Mouse (Mus musculus): ENCODE data around the gene Heatr9. TPM values are rescaled to one million over a fixed set of nuclear protein-coding genes. Genes with fewer than 3 reads are reported as not detected.

Heatr9 gene
- polyA plus RNA-seq, 1 experiment from 2014 or later = not detected

DNA sequence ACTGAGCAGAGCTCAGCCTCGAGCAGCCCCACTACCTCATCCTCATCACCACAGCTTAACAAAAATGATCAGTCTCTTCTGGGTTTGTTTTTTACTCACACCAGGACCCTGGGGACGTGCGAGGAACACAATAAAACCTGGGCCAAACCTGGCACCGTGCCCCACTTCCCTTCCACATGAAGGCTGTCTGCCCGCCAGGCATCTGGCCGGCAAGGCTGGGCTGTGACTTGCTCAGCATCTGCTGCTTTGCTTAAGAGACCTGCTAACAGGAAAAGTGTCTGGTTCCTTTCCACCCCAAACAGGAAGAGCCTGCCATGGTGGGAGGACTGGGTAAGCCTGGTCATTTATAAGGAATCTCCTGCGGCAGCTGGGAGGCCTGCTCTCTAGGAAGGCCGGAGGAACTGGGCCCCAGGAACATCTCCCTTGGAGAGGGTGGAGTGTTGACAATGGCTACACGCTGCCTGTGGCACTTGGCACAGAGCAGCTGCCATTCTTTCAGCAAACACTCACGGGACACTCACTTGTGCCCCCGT, 54.8 kb downstream of the Heatr9 start:
- Histone ChIP-seq H3K27me3 (ENCODE audit: control insufficient read depth, insufficient read depth, low read length) (peaks cover 23% of the 10 kb centered on the region), H3K9ac (ENCODE audit: low read length) (no peak overlapping the region), H3K36me3 (ENCODE audit: control insufficient read depth, insufficient read depth, low read length) (no peaks in the 10 kb centered on the region), H3K4me3 (ENCODE audit: low read depth, low read length) (no peak overlapping the region), H3K27ac (ENCODE audit: low read depth, low read length) (no peak overlapping the region), H3K9me3 (ENCODE audit: control insufficient read depth, low read length) (no peaks in the 10 kb centered on the region), H3K4me2 (ENCODE audit: low read depth) (no peak overlapping the region), H3K4me1 (ENCODE audit: control insufficient read depth, insufficient read depth, low read length) (peaks cover 8% of the 10 kb centered on the region; the same call in 1 of the 2 replicates)
- WGBS = 69% methylated on average over 11 of the region's 11 CpGs
- ATAC-seq (ENCODE audit: insufficient read depth, low FRiP score, low TSS enrichment) (no peak), DNase-seq (ENCODE audit: low spot score) (no peak)

DNA sequence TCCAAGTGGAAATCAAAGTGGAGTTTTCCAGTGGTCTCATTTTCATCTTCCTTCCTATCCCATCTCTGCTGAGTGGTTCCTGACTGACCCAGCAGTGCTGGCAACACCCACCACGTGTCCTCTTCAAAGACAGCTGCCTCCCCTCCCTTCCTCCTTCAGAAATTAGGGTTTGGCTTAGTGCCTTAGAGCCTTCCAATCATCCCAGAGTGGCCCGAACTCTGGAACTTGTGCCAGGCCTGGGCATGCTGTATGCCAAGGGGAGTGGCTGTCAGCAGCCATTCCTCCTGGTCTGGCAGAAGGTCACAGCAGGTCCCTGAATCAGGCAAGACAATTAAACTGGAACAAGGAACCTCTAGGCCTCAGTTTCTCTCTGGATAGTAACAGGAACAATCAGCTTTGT, 56.0 kb downstream of the Heatr9 start:
- Histone ChIP-seq H3K4me3 (ENCODE audit: low read depth, low read length) (no peak overlapping the region), H3K9me3 (ENCODE audit: control insufficient read depth, low read length) (no peaks in the 10 kb centered on the region), H3K9ac (ENCODE audit: low read length) (no peak overlapping the region), H3K4me1 (ENCODE audit: control insufficient read depth, insufficient read depth, low read length) (peaks cover 8% of the 10 kb centered on the region; the same call in 1 of the 2 replicates), H3K27ac (ENCODE audit: low read depth, low read length) (no peak overlapping the region), H3K4me2 (ENCODE audit: low read depth) (no peak overlapping the region), H3K27me3 (ENCODE audit: control insufficient read depth, insufficient read depth, low read length) (peaks cover 30% of the 10 kb centered on the region), H3K36me3 (ENCODE audit: control insufficient read depth, insufficient read depth, low read length) (no peaks in the 10 kb centered on the region)
- DNase-seq (ENCODE audit: low spot score) (no peak), ATAC-seq (ENCODE audit: insufficient read depth, low FRiP score, low TSS enrichment) (no peak)
- 42% methylated on average over 2 of the region's 2 CpGs for WGBS

DNA sequence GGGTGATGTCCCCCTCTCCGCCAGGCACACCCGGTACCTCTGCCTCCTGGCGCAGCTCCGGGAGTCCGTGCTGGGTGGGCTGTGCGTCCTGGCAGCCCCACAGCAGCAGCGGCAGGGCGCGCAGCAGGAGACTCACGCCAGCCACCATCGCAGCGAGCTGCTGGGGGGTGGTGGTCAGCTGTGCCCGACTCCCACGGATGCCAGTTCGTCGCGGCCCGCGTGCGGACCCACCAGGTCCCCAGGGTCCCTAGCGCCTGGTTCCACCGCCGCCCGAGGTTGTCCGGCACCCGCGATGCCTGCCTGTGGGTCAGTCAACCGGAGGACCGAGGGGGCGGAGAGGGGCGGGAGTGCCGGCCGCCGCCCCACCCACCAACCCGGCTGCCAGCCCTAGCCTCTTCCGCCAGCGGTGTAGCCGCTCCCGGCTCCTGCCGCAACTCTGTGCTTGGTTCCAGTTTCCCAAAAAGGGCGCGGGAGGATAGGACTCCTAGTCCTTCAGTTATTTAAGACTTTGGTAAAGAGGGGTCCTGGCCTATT, 59.2 kb downstream of the Heatr9 start, which contains the start of gene Mmp28:
Mmp28 (minus strand) TSS at position 361 of the 534 bp plus-strand sequence.
- ATAC-seq (ENCODE audit: insufficient read depth, low FRiP score, low TSS enrichment) (no peak), DNase-seq (ENCODE audit: low spot score) (peak; percentile 55)
- Histone ChIP-seq H3K36me3 (ENCODE audit: control insufficient read depth, insufficient read depth, low read length) (no peaks in the 10 kb centered on the region), H3K27ac (ENCODE audit: low read depth, low read length) (no peak within 1 kb of the TSS), H3K9me3 (ENCODE audit: control insufficient read depth, low read length) (no peaks in the 10 kb centered on the region), H3K4me1 (ENCODE audit: control insufficient read depth, insufficient read depth, low read length) (peaks cover 8% of the 10 kb centered on the region; the same call in 1 of the 2 replicates), H3K4me3 (ENCODE audit: low read depth, low read length) (peak within 1 kb of the TSS; percentile 55), H3K4me2 (ENCODE audit: low read depth) (peak within 1 kb of the TSS; percentile 97), H3K9ac (ENCODE audit: low read length) (peak within 1 kb of the TSS; percentile 65), H3K27me3 (ENCODE audit: control insufficient read depth, insufficient read depth, low read length) (peaks cover 30% of the 10 kb centered on the region)
- WGBS = under 1% methylated on average over 42 of the region's 42 CpGs

Other genes starting within 250 kb of the Heatr9 start
- 0.82 and 1.1 TPM in 2 replicates for gene Slfn14, start 235.4 kb downstream of the Heatr9 start, polyA plus RNA-seq (2014; fragmentation: Nextera tagmentation; extraction: Ambion mirVana)
- gene Ap2b1, start 223.2 kb downstream of the Heatr9 start, polyA plus RNA-seq (2014; fragmentation: Nextera tagmentation; extraction: Ambion mirVana) = 134 and 137 TPM in 2 replicates
- gene Pex12, start 219.6 kb downstream of the Heatr9 start, polyA plus RNA-seq (2014; fragmentation: Nextera tagmentation; extraction: Ambion mirVana) = 17.0 and 17.9 TPM in 2 replicates
- 7.0 and 7.2 TPM in 2 replicates for gene Rasl10b, start 113.0 kb downstream of the Heatr9 start, polyA plus RNA-seq (2014; fragmentation: Nextera tagmentation; extraction: Ambion mirVana)
- 0.08 TPM in 1 of 2 replicates, not detected in the other for gene Gas2l2, start 92.7 kb downstream of the Heatr9 start, polyA plus RNA-seq (2014; fragmentation: Nextera tagmentation; extraction: Ambion mirVana)
- gene 1700020L24Rik, start 84.5 kb downstream of the Heatr9 start, polyA plus RNA-seq (2014; fragmentation: Nextera tagmentation; extraction: Ambion mirVana) = 0.31 and 0.92 TPM in 2 replicates
- 3.1 and 3.2 TPM in 2 replicates for gene Mmp28, start 59.1 kb downstream of the Heatr9 start, polyA plus RNA-seq (2014; fragmentation: Nextera tagmentation; extraction: Ambion mirVana)
- 9.1 TPM in 2 replicates for gene Taf15, start 49.1 kb downstream of the Heatr9 start, polyA plus RNA-seq (2014; fragmentation: Nextera tagmentation; extraction: Ambion mirVana)
- gene Ccl5, start 8.3 kb upstream of the Heatr9 start, polyA plus RNA-seq (2014; fragmentation: Nextera tagmentation; extraction: Ambion mirVana) = not detected in 2 replicates
- gene Ccl9, start 56.5 kb upstream of the Heatr9 start, polyA plus RNA-seq (2014; fragmentation: Nextera tagmentation; extraction: Ambion mirVana) = 0.88 and 3.2 TPM in 2 replicates
- 1.3 and 2.5 TPM in 2 replicates for gene Ccl6, start 70.9 kb upstream of the Heatr9 start, polyA plus RNA-seq (2014; fragmentation: Nextera tagmentation; extraction: Ambion mirVana)
- gene Rpl9-ps1, start 123.4 kb upstream of the Heatr9 start, polyA plus RNA-seq (2014; fragmentation: Nextera tagmentation; extraction: Ambion mirVana) = not detected in 2 replicates
- 0.95 and 1.0 TPM in 2 replicates for gene Ccl3, start 127.2 kb upstream of the Heatr9 start, polyA plus RNA-seq (2014; fragmentation: Nextera tagmentation; extraction: Ambion mirVana)
- 0.37 and 1.1 TPM in 2 replicates for gene Ccl4, start 140.4 kb upstream of the Heatr9 start, polyA plus RNA-seq (2014; fragmentation: Nextera tagmentation; extraction: Ambion mirVana)
- 1.0 TPM in 1 of 2 replicates, not detected in the other for gene Wfdc17, start 181.8 kb upstream of the Heatr9 start, polyA plus RNA-seq (2014; fragmentation: Nextera tagmentation; extraction: Ambion mirVana)
- gene Wfdc18, start 186.8 kb upstream of the Heatr9 start, polyA plus RNA-seq (2014; fragmentation: Nextera tagmentation; extraction: Ambion mirVana) = not detected in 2 replicates
- gene Wfdc21, start 224.8 kb upstream of the Heatr9 start, polyA plus RNA-seq (2014; fragmentation: Nextera tagmentation; extraction: Ambion mirVana) = not detected in 2 replicates
- gene Heatr6, start 231.5 kb upstream of the Heatr9 start, polyA plus RNA-seq (2014; fragmentation: Nextera tagmentation; extraction: Ambion mirVana) = 29.7 and 30.9 TPM in 2 replicates

All from neural tube, embryonic 11.5 days (tissue).